Mouse (Mus musculus) embryonic fibroblast, embryonic 13.5 days (primary cell): ENCODE results near the gene Rabgap1l.

Experiments used
- CTCF ChIP-seq: IDR thresholded peaks from 2 replicates; pipeline ENCODE4 v1.5.1; 2011; ENCODE audit warnings: mild to moderate bottlenecking, control low read depth, low read length, moderate library complexity, borderline replicate concordance; ENCODE audit not compliant: insufficient read depth
- POLR2A ChIP-seq: IDR thresholded peaks from 2 replicates; pipeline ENCODE4 v1.6.1; 2011; ENCODE audit warnings: low read depth, mild to moderate bottlenecking, control low read depth, low read length, moderate library complexity

DNA sequence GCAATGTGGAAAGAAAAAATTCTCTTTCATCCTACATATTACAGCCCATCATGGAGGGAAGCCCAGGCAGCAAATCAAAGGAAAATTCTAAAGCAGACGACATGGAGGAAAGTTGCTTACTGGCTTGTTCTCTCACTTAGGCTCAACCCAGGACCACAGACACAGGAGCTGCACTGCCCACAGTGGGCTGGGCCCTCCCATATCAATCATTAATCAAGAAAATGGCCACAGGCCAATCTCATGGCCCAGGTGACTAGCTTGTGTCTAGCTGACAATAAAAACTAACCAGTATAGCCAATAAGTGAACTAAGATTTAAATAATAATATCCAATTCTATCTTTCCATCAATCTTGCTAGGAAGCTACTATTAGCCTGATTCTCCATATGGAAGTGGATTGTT, 8.9 kb downstream of the Rabgap1l start:
- no peak for TF ChIP-seq CTCF
- TF ChIP-seq POLR2A: no peak
